Mouse (Mus musculus) spleen, adult 2 months (tissue): Measurements from ENCODE around the gene Dse. TPM values are rescaled to one million over a fixed set of nuclear protein-coding genes. Genes with fewer than 3 reads are reported as not detected.

ENCODE experiments used
- DNase-seq, 2 experiments: peaks; one replicate each; pipeline versions ENCODE4 v3.0.0 to v3.0.0-alpha.2; 2012 to 2021; ENCODE audit warnings: low spot score in 2 of 2, low read depth in 1 of 2
- H3K27ac ChIP-seq: fragments of 200-500 bp; 2 replicates; pipeline ENCODE4 v1.5.1; 2012; ENCODE audit warnings: low read length, inconsistent platforms; ENCODE audit not compliant: insufficient read depth
- H3K27me3 ChIP-seq: fragments of 200-500 bp; 2 replicates; pipeline ENCODE4 v1.6.1; 2012; ENCODE audit warnings: mild to moderate bottlenecking, moderate library complexity, low read length, inconsistent platforms; ENCODE audit not compliant: control insufficient read depth, insufficient read depth
- H3K36me3 ChIP-seq: fragments of 200-500 bp; 2 replicates; pipeline ENCODE4 v1.6.1; 2012; ENCODE audit warnings: mild to moderate bottlenecking, low read length, inconsistent platforms; ENCODE audit not compliant: control insufficient read depth, insufficient read depth
- H3K4me1 ChIP-seq: fragments of 200-500 bp; 2 replicates; pipeline ENCODE4 v1.6.1; 2011; ENCODE audit warnings: inconsistent platforms; ENCODE audit not compliant: control insufficient read depth, insufficient read depth, insufficient read length
- H3K4me3 ChIP-seq: fragments of 200-500 bp; 2 replicates; pipeline ENCODE4 v1.5.1; 2011; ENCODE audit warnings: mild to moderate bottlenecking, inconsistent platforms; ENCODE audit not compliant: insufficient read depth, insufficient read length; ENCODE audit errors: extremely low read depth
- CTCF ChIP-seq: fragments of 200-500 bp; IDR thresholded peaks from 2 replicates; pipeline ENCODE4 v1.5.1; 2011; ENCODE audit warnings: mild to moderate bottlenecking, inconsistent platforms; ENCODE audit not compliant: insufficient read depth, insufficient read length, insufficient replicate concordance; ENCODE audit errors: extremely low read depth
- POLR2A ChIP-seq: fragments of 200-500 bp; IDR thresholded peaks from 2 replicates; pipeline ENCODE4 v1.6.1; 2011; ENCODE audit warnings: low read depth, low read length, inconsistent platforms
- WGBS: fragments of 180-500 bp; shearing (Covaris S2); methylation state at CpG from one replicate; pipeline ENCODE4 v1.1.7; 2018; 5-methylcytosine and 5-hydroxymethylcytosine counted together
- polyA plus RNA-seq: library from polyadenylated mRNA; depleted of rRNA; stranded (reverse); fragments of >200 nt; gene quantifications from 2 replicates; pipeline ENCODE4 v1.2.3, GENCODE M21; 2012

Dse gene
- polyA plus RNA-seq, 1 experiment: 12.9 TPM

DNA sequence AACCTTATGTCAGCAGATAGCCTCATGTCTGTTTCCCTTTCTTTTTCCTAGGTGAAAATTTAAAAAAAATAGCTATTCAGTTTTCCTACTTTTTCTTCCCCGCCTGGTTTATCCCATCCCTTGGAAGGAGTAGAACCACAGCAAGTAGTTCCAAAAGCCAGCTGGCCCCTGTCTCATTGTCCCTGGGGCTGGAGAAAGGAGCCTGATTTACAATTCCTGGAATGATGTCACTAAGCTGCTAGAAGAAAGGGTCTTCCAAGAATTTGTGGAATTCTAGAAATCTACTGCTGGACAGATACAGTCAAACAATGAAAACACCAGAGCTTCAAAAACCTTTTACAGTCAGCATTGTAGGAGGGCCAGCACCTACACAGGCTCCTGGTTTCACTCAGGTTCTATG lies 6.8 kb downstream of the Dse start:
- Histone ChIP-seq H3K36me3 (no peaks in the 10 kb centered on the region), H3K4me1 (peaks cover 9% of the 10 kb centered on the region; the same call in 1 of the 2 replicates), H3K27ac (no peak overlapping the region), H3K27me3 (no peaks in the 10 kb centered on the region), H3K4me3 (no peak overlapping the region)
- WGBS: 75% methylated on average over 1 of the region's 1 CpGs
- no peak for DNase-seq
- TF ChIP-seq POLR2A: no peak
- no peak for TF ChIP-seq CTCF

DNA sequence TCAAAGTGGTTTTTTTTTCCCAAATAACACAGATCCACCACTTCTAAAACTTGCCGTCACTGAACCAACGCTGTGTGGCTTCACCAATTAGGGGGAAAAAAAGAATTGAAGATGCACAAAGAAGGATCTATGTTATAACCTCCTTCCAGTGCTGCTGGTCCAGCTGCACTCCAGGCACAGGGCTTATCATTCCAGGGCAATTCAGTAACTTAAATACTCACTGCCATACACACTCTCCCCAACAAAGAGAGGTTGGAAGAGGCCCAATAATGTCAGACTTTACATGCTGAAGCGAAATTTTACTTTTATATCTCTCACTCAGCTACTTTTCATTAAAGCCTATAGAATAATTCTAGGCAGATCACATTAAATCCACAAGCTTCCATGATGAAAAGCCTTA lies 8.9 kb downstream of the Dse start:
- H3K27ac ChIP-seq: peak overlapping the region; percentile 50; the same call in 1 of the 2 replicates

DNA sequence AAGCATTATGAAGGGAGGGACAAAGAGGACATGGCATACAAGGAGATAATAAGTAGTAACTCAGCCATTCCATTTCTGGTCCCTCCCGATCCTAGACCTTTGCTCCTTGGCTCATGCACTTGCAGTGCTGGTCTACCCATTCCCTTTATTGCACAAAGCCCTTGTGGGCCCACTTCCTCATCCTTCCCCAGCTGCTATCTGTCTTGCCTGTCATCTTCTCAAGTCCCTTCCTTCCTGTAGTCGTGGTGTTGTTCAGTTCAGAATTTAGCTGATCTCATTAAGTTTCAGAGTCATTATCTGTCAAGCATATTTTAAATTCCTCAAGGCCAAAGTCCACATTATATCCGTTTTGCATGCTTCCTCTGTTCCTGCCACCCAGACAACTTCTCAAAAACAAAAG lies 9.5 kb downstream of the Dse start:
- Histone ChIP-seq H3K36me3 (no peaks in the 10 kb centered on the region), H3K4me3 (no peak overlapping the region), H3K27me3 (no peaks in the 10 kb centered on the region), H3K4me1 (peaks cover 13% of the 10 kb centered on the region; the same call in 1 of the 2 replicates), H3K27ac (peak overlapping the region; percentile 50)
- TF ChIP-seq CTCF (no peak), POLR2A (no peak)
- WGBS: 4% methylated on average over 3 of the region's 3 CpGs
- peak in 1 of 2 experiments; percentile 17 for DNase-seq

More for the DNA sequence above, 8.9 kb downstream of the Dse start:
- peaks cover 13% of the 10 kb centered on the region; the same call in 1 of the 2 replicates for H3K4me1 ChIP-seq
- H3K4me3 ChIP-seq: no peak overlapping the region
- no peak for TF ChIP-seq POLR2A
- no peak for TF ChIP-seq CTCF
- H3K27me3 ChIP-seq: no peaks in the 10 kb centered on the region
- no peak for DNase-seq
- WGBS: 62% methylated on average over 3 of the region's 3 CpGs
- H3K36me3 ChIP-seq: no peaks in the 10 kb centered on the region

GRCm38 (mm10) chr10:34197269-34197668 lies 10.2 kb downstream of the Dse start:
- no peak overlapping the region for H3K4me3 ChIP-seq
- WGBS: 17% methylated on average over 3 of the region's 3 CpGs
- H3K27ac ChIP-seq: peak overlapping the region; percentile 28; the same call in 1 of the 2 replicates
- no peaks in the 10 kb centered on the region for H3K36me3 ChIP-seq
- no peaks in the 10 kb centered on the region for H3K27me3 ChIP-seq
- no peak for DNase-seq
- peaks cover 13% of the 10 kb centered on the region; the same call in 1 of the 2 replicates for H3K4me1 ChIP-seq
- TF ChIP-seq POLR2A (no peak), CTCF (no peak)

GRCm38 (mm10) chr10:34194957-34195356 lies 12.6 kb downstream of the Dse start:
- TF ChIP-seq POLR2A (no peak), CTCF (no peak)
- peaks cover 13% of the 10 kb centered on the region; the same call in 1 of the 2 replicates for H3K4me1 ChIP-seq
- WGBS: 53% methylated on average over 2 of the region's 2 CpGs
- DNase-seq: no peak
- H3K27ac ChIP-seq: no peak overlapping the region; the same call in 1 of the 2 replicates
- no peaks in the 10 kb centered on the region for H3K36me3 ChIP-seq
- no peaks in the 10 kb centered on the region for H3K27me3 ChIP-seq
- no peak overlapping the region for H3K4me3 ChIP-seq

- no peak for TF ChIP-seq POLR2A
- no peak for TF ChIP-seq CTCF
- WGBS: 86% methylated on average over 5 of the region's 5 CpGs
These were observed 13.0 kb downstream of the Dse start for GRCm38 (mm10) chr10:34194503-34194902.

GRCm38 (mm10) chr10:34186571-34187260 lies 20.8 kb downstream of the Dse start:
- DNase-seq: no peak
- peak overlapping the region; percentile 4; the same call in 1 of the 2 replicates for H3K27ac ChIP-seq
- WGBS: 74% methylated on average over 10 of the region's 10 CpGs
- H3K27me3 ChIP-seq: no peaks in the 10 kb centered on the region
- TF ChIP-seq POLR2A: no peak
- TF ChIP-seq CTCF: no peak
- no peaks in the 10 kb centered on the region for H3K36me3 ChIP-seq
- H3K4me1 ChIP-seq: peaks cover 6% of the 10 kb centered on the region; the same call in 1 of the 2 replicates
- H3K4me3 ChIP-seq: no peak overlapping the region

More at GRCm38 (mm10) chr10:34194503-34194902, 13.0 kb downstream of the Dse start:
- Histone ChIP-seq H3K4me3 (no peak overlapping the region), H3K4me1 (peaks cover 13% of the 10 kb centered on the region; the same call in 1 of the 2 replicates), H3K27ac (no peak overlapping the region), H3K36me3 (no peaks in the 10 kb centered on the region), H3K27me3 (no peaks in the 10 kb centered on the region)
- DNase-seq: no peak
